Mouse (Mus musculus) heart, embryonic 14.5 days (tissue): ENCODE results near the gene Chrdl1. TPM values are rescaled to one million over a fixed set of nuclear protein-coding genes. Genes with fewer than 3 reads are reported as not detected.

Experiments used
- ATAC-seq: fragments of 200-750 bp; cut with Nextera tagmentation; 2 replicates; pipeline ENCODE4 v1.8.0; 2017; ENCODE audit warnings: low read depth, moderate TSS enrichment; ENCODE audit not compliant: insufficient number of reproducible peaks, insufficient read depth, low FRiP score
- H3K27ac ChIP-seq, 2 experiments: fragments of 200-500 bp in 1 of 2; fragments of 300-500 bp in 1 of 2; sonication (generic) in 1 of 2; replicated peaks in 1 of 2; 2 replicates each; pipeline ENCODE4 v1.5.1; 2012 to 2014; ENCODE audit warnings: low read depth in 2 of 2, low read length in 2 of 2, control low read depth in 1 of 2, mild to moderate bottlenecking in 1 of 2, mixed read lengths in 1 of 2; ENCODE audit not compliant: control insufficient read depth in 1 of 2, insufficient read depth in 1 of 2
- H3K27me3 ChIP-seq: fragments of 300-500 bp; sonication (generic); 2 replicates; pipeline ENCODE4 v1.6.1; 2014; ENCODE audit warnings: mild to moderate bottlenecking, low read length, control low read depth; ENCODE audit not compliant: control insufficient read depth, insufficient read depth
- H3K36me3 ChIP-seq: fragments of 300-500 bp; sonication (generic); 2 replicates; pipeline ENCODE4 v1.6.1; 2014; ENCODE audit warnings: mild to moderate bottlenecking, control low read depth, low read length, mixed read lengths; ENCODE audit not compliant: control insufficient read depth, insufficient read depth
- H3K4me1 ChIP-seq, 2 experiments: fragments of 200-500 bp in 1 of 2; fragments of 300-500 bp in 1 of 2; sonication (generic) in 1 of 2; 2 replicates each; pipeline ENCODE4 v1.6.1; 2012 to 2014; ENCODE audit warnings: low read length in 2 of 2, control low read depth in 1 of 2, mixed read lengths in 1 of 2; ENCODE audit not compliant: control insufficient read depth in 2 of 2, insufficient read depth in 2 of 2
- H3K4me2 ChIP-seq: fragments of 300-500 bp; sonication (generic); 2 replicates; pipeline ENCODE4 v1.6.1; 2014; ENCODE audit warnings: mild to moderate bottlenecking, low read length
- H3K4me3 ChIP-seq, 2 experiments: fragments of 200-500 bp in 1 of 2; fragments of 300-500 bp in 1 of 2; sonication (generic) in 1 of 2; 2 replicates each; pipeline ENCODE4 v1.5.1; 2012 to 2014; ENCODE audit warnings: low read length in 2 of 2, mild to moderate bottlenecking in 2 of 2, control low read depth in 1 of 2, low read depth in 1 of 2, moderate library complexity in 1 of 2; ENCODE audit not compliant: control insufficient read depth in 1 of 2, insufficient read depth in 1 of 2
- H3K9ac ChIP-seq: fragments of 300-500 bp; sonication (generic); 2 replicates; pipeline ENCODE4 v1.6.1; 2014; ENCODE audit warnings: mild to moderate bottlenecking, low read length
- H3K9me3 ChIP-seq: fragments of 300-500 bp; sonication (generic); 2 replicates; pipeline ENCODE4 v1.6.1; 2016; ENCODE audit warnings: low read length, control low read depth; ENCODE audit not compliant: control insufficient read depth
- WGBS: fragments of 180-500 bp; shearing (Covaris S2); extraction: QIAGEN DNeasy Blood & Tissue Kit; methylation state at CpG from one replicate; pipeline ENCODE4 v1.1.7; 2014; 5-methylcytosine and 5-hydroxymethylcytosine counted together
- polyA plus RNA-seq: library from polyadenylated mRNA; unstranded; fragments of >200 nt; fragmentation: Nextera tagmentation; extraction: Ambion mirVana; gene quantifications from 2 replicates; pipeline ENCODE4 v1.2.1, GENCODE M21; 2014

Chrdl1 gene
- 1.6 and 2.6 TPM in 2 replicates for polyA plus RNA-seq

GRCm38 (mm10) chrX:143393791-143394369 lies at the start of gene Chrdl1:
Chrdl1 (minus strand) TSS chrX:143394262.
- no peaks in the 10 kb centered on the region for H3K36me3 ChIP-seq
- H3K4me2 ChIP-seq, result peak within 1 kb of the TSS; percentile 67
- WGBS, result 23% methylated on average over 32 of the region's 37 CpGs
- peaks cover 32% of the 10 kb centered on the region for H3K27me3 ChIP-seq
- peak within 1 kb of the TSS; percentile 40 to 48 for H3K4me3 ChIP-seq
- no peaks in the 10 kb centered on the region for H3K9me3 ChIP-seq
- no peak within 1 kb of the TSS for H3K27ac ChIP-seq
- no peak; the same call in 1 of the 2 replicates for ATAC-seq
- H3K9ac ChIP-seq, result no peak within 1 kb of the TSS
- H3K4me1 ChIP-seq, result no peaks in the 10 kb centered on the region

GRCm38 (mm10) chrX:143442638-143443037 lies 48.6 kb upstream of the Chrdl1 start:
- 55% methylated on average over 4 of the region's 4 CpGs for WGBS
- no peak for ATAC-seq

GRCm38 (mm10) chrX:143404601-143405000 lies 10.5 kb upstream of the Chrdl1 start:
- no peak overlapping the region for H3K27ac ChIP-seq
- H3K36me3 ChIP-seq, result no peaks in the 10 kb centered on the region
- H3K9me3 ChIP-seq, result no peaks in the 10 kb centered on the region
- H3K4me2 ChIP-seq, result no peak overlapping the region
- H3K27me3 ChIP-seq, result no peaks in the 10 kb centered on the region
- no peaks in the 10 kb centered on the region for H3K4me1 ChIP-seq
- H3K4me3 ChIP-seq, result no peak overlapping the region
- no peak for ATAC-seq
- H3K9ac ChIP-seq, result no peak overlapping the region
- WGBS, result 64% methylated on average over 2 of the region's 2 CpGs

More at GRCm38 (mm10) chrX:143442638-143443037, 48.6 kb upstream of the Chrdl1 start:
- no peaks in the 10 kb centered on the region for H3K9me3 ChIP-seq
- no peaks in the 10 kb centered on the region for H3K36me3 ChIP-seq
- H3K4me2 ChIP-seq, result no peak overlapping the region
- no peak overlapping the region for H3K9ac ChIP-seq
- no peaks in the 10 kb centered on the region for H3K4me1 ChIP-seq
- H3K27me3 ChIP-seq, result 0 out of 2 replicates have a peak, but pooled peaks cover 3% of the 10 kb centered on the region
- no peak overlapping the region for H3K4me3 ChIP-seq
- no peak overlapping the region for H3K27ac ChIP-seq

- H3K4me3 ChIP-seq, result no peak overlapping the region
- no peak overlapping the region for H3K9ac ChIP-seq
- no peak overlapping the region for H3K27ac ChIP-seq
- no peaks in the 10 kb centered on the region for H3K9me3 ChIP-seq
- H3K36me3 ChIP-seq, result no peaks in the 10 kb centered on the region
- H3K4me1 ChIP-seq, result no peaks in the 10 kb centered on the region
- no peaks in the 10 kb centered on the region for H3K27me3 ChIP-seq
- no peak overlapping the region for H3K4me2 ChIP-seq
- ATAC-seq, result no peak
- WGBS, result 71% methylated on average over 4 of the region's 4 CpGs
Measured at GRCm38 (mm10) chrX:143366256-143366959, 27.7 kb downstream of the Chrdl1 start.

GRCm38 (mm10) chrX:143347227-143347626 lies 46.8 kb downstream of the Chrdl1 start:
- H3K4me3 ChIP-seq, result no peak overlapping the region
- H3K4me1 ChIP-seq, result peaks cover 0 to 3% of the 10 kb centered on the region in 2 experiments; a peak in 1 of 4 replicates
- no peak overlapping the region for H3K27ac ChIP-seq
- WGBS, result 55% methylated on average over 5 of the region's 5 CpGs
- H3K36me3 ChIP-seq, result no peaks in the 10 kb centered on the region
- no peak for ATAC-seq
- H3K9ac ChIP-seq, result no peak overlapping the region
- no peak overlapping the region for H3K4me2 ChIP-seq
- no peaks in the 10 kb centered on the region for H3K9me3 ChIP-seq
- H3K27me3 ChIP-seq, result no peaks in the 10 kb centered on the region

GRCm38 (mm10) chrX:143346739-143347138 lies 47.3 kb downstream of the Chrdl1 start:
- H3K4me2 ChIP-seq, result no peak overlapping the region
- no peak overlapping the region for H3K9ac ChIP-seq
- ATAC-seq, result no peak
- no peak overlapping the region for H3K4me3 ChIP-seq
- WGBS, result 65% methylated on average over 3 of the region's 3 CpGs
- H3K27me3 ChIP-seq, result no peaks in the 10 kb centered on the region
- H3K27ac ChIP-seq, result no peak overlapping the region
- no peaks in the 10 kb centered on the region for H3K36me3 ChIP-seq
- peaks cover 0 to 3% of the 10 kb centered on the region in 2 experiments; a peak in 1 of 4 replicates for H3K4me1 ChIP-seq
- H3K9me3 ChIP-seq, result no peaks in the 10 kb centered on the region

GRCm38 (mm10) chrX:143344509-143345495 lies 49.3 kb downstream of the Chrdl1 start:
- H3K36me3 ChIP-seq, result no peaks in the 10 kb centered on the region
- H3K4me2 ChIP-seq, result no peak overlapping the region
- H3K4me1 ChIP-seq, result peaks cover 0 to 3% of the 10 kb centered on the region in 2 experiments; a peak in 1 of 4 replicates
- H3K9me3 ChIP-seq, result no peaks in the 10 kb centered on the region
- no peak overlapping the region for H3K9ac ChIP-seq
- no peak overlapping the region for H3K4me3 ChIP-seq
- 38% methylated on average over 5 of the region's 5 CpGs for WGBS
- no peaks in the 10 kb centered on the region for H3K27me3 ChIP-seq
- ATAC-seq, result no peak
- H3K27ac ChIP-seq, result no peak overlapping the region
